Mouse (Mus musculus) ES-CJ7 (cell line): Measurements from ENCODE around the gene Slc9a3r2.

Experiments used
- DNase-seq: peaks from one replicate; pipeline ENCODE4 v3.0.0; 2011; ENCODE audit warnings: low read depth, low spot score

Slc9a3r2 gene

DNA sequence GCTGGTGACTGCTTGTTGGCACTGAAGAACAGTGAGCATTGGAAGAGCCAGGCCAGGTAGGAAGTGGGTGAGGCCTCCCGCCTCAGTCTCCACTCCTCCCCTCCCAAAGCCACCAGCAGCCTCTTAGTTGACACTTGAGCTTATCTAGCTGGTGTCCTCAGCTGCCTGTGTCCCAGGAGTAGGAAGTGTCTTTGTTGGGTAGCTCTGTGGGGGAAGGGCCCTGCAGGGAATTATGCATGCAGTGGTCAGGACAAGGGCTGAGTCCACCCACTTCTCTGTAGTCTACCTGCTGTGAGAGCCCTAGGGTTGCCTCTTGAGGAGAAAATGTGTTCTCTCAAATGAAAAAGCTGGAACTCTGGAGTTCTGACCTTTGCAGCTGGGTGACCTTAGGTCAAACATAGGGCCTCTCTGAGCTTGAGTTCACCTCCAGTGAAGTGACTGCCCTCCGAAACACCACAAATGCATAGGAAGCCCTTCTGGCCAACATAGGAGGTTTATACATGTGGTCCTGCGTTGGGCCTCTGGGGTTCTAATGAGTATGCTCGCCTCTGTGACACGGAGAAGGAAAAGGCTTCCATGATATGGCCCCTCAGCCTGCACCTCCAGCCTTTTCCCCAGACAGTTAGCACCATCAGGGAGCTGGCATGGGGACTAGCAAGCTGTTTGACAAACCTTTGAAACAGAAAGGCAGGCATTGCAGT is 13.2 kb downstream of the Slc9a3r2 start:
- DNase-seq = peak; percentile 64

DNA sequence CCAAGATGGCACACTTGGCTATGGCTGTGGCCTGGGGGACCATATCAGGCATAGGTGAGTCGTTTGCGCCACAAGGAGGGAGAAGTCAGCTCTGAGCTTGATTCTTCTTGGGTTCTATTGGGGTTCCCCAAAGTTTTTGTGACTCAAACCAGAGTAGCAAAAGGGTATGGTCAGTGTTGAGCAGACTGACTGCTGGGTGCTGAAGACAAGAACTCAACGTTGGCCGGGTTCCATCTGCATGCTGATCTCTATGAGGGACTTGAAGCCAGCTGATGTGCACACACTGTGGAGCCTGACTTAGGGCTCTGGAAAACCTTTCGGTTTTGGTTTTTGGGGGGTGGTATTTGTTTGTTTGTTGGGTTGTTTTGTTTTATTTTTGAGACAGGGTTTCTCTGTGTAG is 14.4 kb downstream of the Slc9a3r2 start:
- DNase-seq = no peak

- DNase-seq = no peak
Observed at GRCm38 (mm10) chr17:24635024-24635423, 15.1 kb downstream of the Slc9a3r2 start.

GRCm38 (mm10) chr17:24633831-24634230 is 16.3 kb downstream of the Slc9a3r2 start:
- DNase-seq = no peak

DNA sequence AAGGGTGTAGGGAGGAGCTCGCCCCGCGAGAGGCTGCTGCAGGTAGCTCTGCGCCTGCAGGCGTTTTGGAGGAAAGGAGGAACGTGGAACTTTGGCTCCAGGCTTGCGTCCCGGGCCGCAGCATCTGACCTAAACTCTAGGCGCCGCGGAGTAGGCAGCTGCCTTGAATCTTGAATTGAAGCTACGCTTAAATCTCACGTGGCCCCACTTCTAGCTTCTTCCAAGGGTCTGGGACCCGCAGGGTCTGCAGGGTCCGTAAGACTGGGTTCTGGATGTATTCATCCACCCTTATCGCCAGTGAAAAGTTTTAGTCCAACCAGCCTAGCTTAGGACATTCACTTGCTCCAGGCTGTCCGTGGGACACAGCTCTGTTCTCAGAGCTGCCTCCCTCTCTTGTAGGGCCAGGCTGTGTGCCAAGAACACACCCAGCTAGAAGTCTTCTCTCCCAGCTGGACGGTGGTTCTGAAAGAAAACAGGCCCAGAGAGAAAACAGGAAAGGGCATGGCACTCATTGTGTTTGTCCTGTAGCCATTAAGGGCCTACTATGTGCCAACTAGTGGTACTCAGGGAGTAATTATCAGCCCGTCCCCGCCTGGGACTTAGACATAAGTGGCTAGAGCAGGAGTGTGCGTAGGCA is 17.2 kb downstream of the Slc9a3r2 start:
- DNase-seq = no peak

- peak; percentile 92 for DNase-seq
Observed at GRCm38 (mm10) chr17:24632167-24632812, 17.8 kb downstream of the Slc9a3r2 start, which contains the start of the genes Tsc2 and Nthl1. Gene Tsc2, minus strand, starts transcription at chr17:24632630. Gene Nthl1, plus strand, starts transcription at chr17:24632680.

DNA sequence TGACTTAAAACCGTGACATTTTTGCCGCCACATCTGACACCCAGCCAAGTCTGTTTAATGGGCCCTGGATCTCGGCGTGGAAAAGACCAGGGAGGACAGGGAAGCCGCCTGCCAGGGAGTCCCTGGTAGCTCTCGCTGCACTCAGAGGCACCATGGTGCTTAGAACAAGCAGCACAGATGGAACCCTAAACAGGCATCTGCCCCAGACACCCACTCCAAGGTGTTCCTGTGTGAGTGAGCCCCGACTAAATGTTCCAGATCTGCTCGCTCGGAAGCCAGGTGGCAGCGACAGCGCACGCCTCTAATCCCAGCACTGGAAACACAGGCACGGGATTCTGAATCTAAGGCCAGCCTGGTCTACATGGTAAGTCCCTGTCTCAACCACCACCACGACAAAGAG is 20.1 kb downstream of the Slc9a3r2 start:
- no peak for DNase-seq

GRCm38 (mm10) chr17:24628646-24629045 is 21.5 kb downstream of the Slc9a3r2 start:
- DNase-seq = peak; percentile 68

DNA sequence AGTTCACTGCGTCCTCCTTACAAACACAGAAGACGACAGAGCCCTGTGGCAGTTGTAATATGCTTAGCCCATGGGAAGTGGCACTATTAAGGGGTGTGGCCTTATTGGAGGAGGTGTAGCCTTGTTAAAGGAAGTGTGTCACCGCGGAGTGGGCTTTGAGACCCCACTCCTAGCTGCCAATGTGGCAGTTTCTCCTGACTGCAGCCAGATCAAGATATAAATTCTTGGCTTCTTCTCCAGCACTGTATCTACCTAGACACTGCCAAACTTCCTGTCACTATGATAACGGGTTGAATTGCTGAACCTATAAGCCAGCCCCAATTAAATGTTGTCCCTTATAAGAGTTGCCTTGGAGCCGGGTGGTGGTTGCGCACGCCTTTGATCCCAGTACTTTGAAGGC is 24.7 kb downstream of the Slc9a3r2 start:
- no peak for DNase-seq

GRCm38 (mm10) chr17:24617561-24618194 is 32.4 kb downstream of the Slc9a3r2 start:
- DNase-seq = peak; percentile 35

DNA sequence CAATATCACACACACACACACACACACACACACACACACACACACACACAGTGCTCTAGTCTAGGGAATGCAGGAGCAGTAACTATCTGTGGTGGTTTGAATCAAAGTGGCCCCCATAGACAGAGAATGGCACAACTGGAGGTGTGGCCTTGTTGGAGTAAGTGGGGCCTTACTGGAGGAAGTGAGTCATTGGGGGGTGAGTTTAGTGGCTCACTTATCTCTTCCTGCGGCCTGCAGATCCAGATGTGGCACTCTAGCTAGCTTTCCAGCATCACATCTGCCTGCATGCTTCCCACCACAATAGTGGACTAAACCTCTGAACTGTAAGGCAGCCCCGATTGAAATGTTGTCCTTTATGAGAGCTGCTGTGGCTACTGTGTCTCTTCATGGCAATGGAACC is 39.4 kb downstream of the Slc9a3r2 start:
- DNase-seq = no peak

DNA sequence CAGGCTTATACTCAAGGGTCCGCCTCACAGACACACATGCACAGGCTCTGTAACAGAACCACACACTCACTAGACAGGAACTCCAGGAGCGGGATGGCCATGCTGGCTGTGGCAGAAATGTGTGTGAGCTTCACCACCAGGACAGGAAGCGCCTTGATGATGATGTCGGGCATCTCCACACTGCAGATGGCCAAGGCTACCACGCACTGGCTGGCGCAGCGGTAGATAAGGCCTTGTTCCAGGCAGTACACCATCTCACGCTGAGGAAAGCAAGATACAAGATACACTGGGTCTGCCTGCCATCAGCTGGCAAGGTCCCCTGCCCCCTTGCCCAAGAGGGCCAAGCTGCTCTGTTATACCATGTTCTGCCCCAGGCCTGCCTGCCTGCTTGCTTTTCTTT is 41.3 kb downstream of the Slc9a3r2 start:
- DNase-seq = no peak

DNA sequence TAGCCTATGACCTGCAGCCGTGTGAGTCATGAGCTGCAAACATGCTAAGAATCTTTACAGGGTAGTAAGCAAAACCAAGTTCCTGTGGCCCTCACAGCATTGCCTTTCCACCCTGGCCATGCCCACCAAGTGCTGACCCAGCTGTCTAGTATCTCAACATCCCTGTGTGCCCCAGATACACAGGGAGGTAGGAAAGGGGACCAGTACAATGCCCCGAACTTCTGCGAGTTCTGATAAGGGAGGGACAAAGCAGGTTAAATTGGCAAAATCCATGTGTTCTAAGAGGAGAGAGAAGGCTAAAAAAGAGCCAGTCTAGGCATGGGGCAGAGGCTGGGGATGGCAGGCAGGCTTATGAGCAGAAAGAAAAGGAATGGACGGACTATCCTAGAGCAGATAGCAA is 41.8 kb downstream of the Slc9a3r2 start:
- DNase-seq = no peak

- no peak for DNase-seq
Observed at GRCm38 (mm10) chr17:24604557-24604956, 45.6 kb downstream of the Slc9a3r2 start.

DNA sequence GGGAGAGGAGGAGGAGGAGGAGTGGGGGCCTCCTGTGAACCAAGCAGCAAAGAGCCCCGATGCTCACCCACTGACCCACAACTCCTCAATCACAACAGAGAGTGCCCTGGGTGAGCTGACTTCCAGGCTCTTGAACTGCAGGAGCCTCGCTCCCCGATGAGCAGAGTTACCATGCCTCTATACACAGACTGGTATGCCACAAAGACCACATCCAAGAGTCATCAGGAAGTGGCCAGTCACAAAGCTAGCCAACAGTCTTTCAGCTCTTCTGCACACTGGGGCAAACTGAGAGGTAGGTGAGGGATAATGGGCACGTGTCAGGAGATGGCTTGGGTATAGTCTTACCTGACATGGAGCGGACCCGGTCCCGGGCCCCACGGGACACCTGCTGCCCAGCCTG is 46.2 kb downstream of the Slc9a3r2 start:
- DNase-seq = no peak

- no peak for DNase-seq
Observed at GRCm38 (mm10) chr17:24600502-24600901, 49.6 kb downstream of the Slc9a3r2 start.

GRCm38 (mm10) chr17:24597989-24598388 is 52.1 kb downstream of the Slc9a3r2 start:
- DNase-seq = no peak

DNA sequence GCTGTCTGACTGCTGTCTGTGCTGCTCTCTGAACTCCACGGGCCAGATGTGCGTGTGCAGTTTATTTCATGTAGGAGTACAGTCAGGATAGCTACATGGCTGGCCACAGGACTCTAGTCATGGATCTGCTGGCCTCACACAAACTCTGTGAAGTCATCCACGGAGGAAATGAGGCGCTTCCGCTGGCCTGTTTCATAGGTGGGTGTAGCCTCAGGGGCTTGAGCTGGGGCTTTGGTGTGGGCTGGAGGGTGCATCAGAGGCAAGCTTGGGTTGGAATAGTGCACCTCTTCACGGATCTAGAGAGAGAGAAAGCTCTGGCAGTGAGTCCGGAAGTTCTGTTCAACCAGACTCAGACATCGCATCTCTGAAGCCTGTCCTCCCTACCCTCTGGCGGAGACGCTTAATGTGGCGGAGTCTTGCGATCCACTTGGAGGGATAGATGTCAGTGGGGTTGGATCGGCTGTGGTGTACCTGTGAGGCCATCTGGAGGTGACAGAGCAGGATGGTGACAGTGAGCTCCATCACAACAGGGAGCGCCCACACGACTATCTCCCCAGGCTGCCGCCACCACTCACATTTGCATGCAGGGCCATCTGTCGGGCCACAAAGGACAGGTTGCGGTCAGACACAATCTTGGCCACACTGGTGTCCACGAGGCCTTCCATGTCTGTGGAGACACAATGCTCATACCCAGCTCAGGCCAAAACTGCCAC is 53.5 kb downstream of the Slc9a3r2 start:
- DNase-seq = no peak

GRCm38 (mm10) chr17:24596073-24596466 is 54.1 kb downstream of the Slc9a3r2 start:
- no peak for DNase-seq

- DNase-seq = no peak
Observed at GRCm38 (mm10) chr17:24595126-24596072, 54.7 kb downstream of the Slc9a3r2 start.
